Mouse (Mus musculus) spleen, adult 2 months (tissue): ENCODE measurements around the gene Tas2r109.
"Not testable (repeated sequence)": the region's sequence is repeated elsewhere in the genome, so short reads cannot be mapped to it uniquely, and the experiment has no call there.

Source experiments
- CTCF ChIP-seq: fragments of 200-500 bp; IDR thresholded peaks from 2 replicates; pipeline ENCODE4 v1.5.1; 2011; ENCODE audit warnings: mild to moderate bottlenecking, inconsistent platforms; ENCODE audit not compliant: insufficient read depth, insufficient read length, insufficient replicate concordance; ENCODE audit errors: extremely low read depth
- POLR2A ChIP-seq: fragments of 200-500 bp; IDR thresholded peaks from 2 replicates; pipeline ENCODE4 v1.6.1; 2011; ENCODE audit warnings: low read depth, low read length, inconsistent platforms

DNA sequence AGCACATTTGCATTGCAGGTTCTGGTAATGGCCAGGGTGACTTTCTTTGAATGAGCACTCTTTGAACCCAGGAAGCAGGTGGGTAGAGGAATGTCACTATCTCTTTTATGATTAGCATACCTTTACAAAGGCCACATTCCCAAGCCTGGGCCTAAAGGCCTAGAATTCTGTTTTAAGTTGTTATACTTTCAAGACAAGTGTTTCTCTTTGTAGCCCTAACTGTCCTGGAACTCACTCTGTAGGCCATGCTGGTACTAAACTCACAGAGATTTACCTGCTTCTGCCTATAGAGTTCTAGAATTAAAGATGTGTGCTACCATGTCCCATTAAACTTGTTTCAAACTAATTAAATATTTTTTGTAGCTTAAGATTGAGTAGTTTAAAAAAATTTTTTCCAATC is 39.4 kb downstream of the Tas2r109 start:
- not testable (repeated sequence) for TF ChIP-seq POLR2A, CTCF
